Mouse (Mus musculus) WW6 (cell line): ENCODE data around the gene St3gal5.

Source experiments
- DNase-seq: peaks from one replicate; pipeline ENCODE4 v3.0.0-alpha.2; 2013; ENCODE audit warnings: low read depth, low spot score

Gene St3gal5

DNA sequence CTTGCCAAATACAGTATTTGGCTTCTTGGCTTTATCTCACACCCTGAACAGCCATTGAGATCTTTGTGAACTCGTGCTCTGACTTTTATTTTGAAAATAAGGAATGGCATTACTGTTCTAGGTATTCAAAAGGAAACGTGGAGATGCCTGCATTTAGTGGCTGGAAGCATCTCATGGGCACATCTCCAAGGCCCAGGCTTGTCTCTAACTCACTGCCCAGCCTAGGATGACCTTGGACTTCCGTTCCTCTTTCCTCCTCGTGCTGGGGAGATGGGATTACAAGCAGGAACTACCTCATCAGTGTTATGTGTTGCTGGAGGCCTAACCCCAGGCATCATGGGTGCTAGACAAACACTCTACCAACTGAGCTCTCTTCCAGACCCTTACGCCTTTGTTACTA, 105.9 kb downstream of the St3gal5 start:
- DNase-seq: no peak
